Mouse (Mus musculus) limb, embryonic 15.5 days (tissue): Measurements from ENCODE around the gene Drg1. TPM values are rescaled to one million over a fixed set of nuclear protein-coding genes. Genes with fewer than 3 reads are reported as not detected.

Experiments used
- ATAC-seq: fragments of 200-750 bp; cut with Nextera tagmentation; 2 replicates; pipeline ENCODE4 v1.8.0; 2017; ENCODE audit warnings: low read depth, moderate TSS enrichment; ENCODE audit not compliant: insufficient number of reproducible peaks, low FRiP score, low TSS enrichment
- H3K27ac ChIP-seq: fragments of 300-500 bp; sonication (generic); 2 replicates; pipeline ENCODE4 v1.5.1; 2015; ENCODE audit warnings: moderate library complexity, mild to moderate bottlenecking, inconsistent platforms
- H3K27me3 ChIP-seq: fragments of 300-500 bp; sonication (generic); 2 replicates; pipeline ENCODE4 v1.6.1; 2015; ENCODE audit warnings: inconsistent platforms
- H3K36me3 ChIP-seq: fragments of 300-500 bp; sonication (generic); 2 replicates; pipeline ENCODE4 v1.6.1; 2015; ENCODE audit warnings: inconsistent platforms
- H3K4me1 ChIP-seq: fragments of 300-500 bp; sonication (generic); 2 replicates; pipeline ENCODE4 v1.6.1; 2015; ENCODE audit warnings: inconsistent platforms
- H3K4me2 ChIP-seq: fragments of 300-500 bp; sonication (generic); 2 replicates; pipeline ENCODE4 v1.6.1; 2015; ENCODE audit warnings: mild to moderate bottlenecking, inconsistent platforms
- H3K4me3 ChIP-seq: fragments of 300-500 bp; sonication (generic); 2 replicates; pipeline ENCODE4 v1.5.1; 2015; ENCODE audit warnings: mild to moderate bottlenecking, inconsistent platforms
- H3K9ac ChIP-seq: fragments of 300-500 bp; sonication (generic); 2 replicates; pipeline ENCODE4 v1.6.1; 2015; ENCODE audit warnings: inconsistent platforms
- H3K9me3 ChIP-seq: fragments of 300-500 bp; sonication (generic); 2 replicates; pipeline ENCODE4 v1.6.1; 2016; ENCODE audit warnings: inconsistent platforms
- WGBS: fragments of 180-500 bp; shearing (Covaris S2); methylation state at CpG from one replicate; pipeline ENCODE4 v1.1.7; 2015; 5-methylcytosine and 5-hydroxymethylcytosine counted together
- polyA plus RNA-seq: library from polyadenylated mRNA; unstranded; fragments of >200 nt; fragmentation: Nextera tagmentation; extraction: Ambion mirVana; gene quantifications from 2 replicates; pipeline ENCODE4 v1.2.1, GENCODE M21; 2015

Drg1 gene
- polyA plus RNA-seq, 1 experiment from 2014 or later, result 191 TPM

GRCm38 (mm10) chr11:3297871-3298812, 31.9 kb upstream of the Drg1 start:
- Histone ChIP-seq H3K9me3 (no peaks in the 10 kb centered on the region), H3K27ac (no peak overlapping the region), H3K4me3 (no peak overlapping the region), H3K4me2 (no peak overlapping the region), H3K27me3 (no peaks in the 10 kb centered on the region), H3K9ac (no peak overlapping the region), H3K36me3 (peaks cover 96% of the 10 kb centered on the region), H3K4me1 (peaks cover 41% of the 10 kb centered on the region)
- no peak for ATAC-seq
- WGBS, result 84% methylated on average over 10 of the region's 10 CpGs

DNA sequence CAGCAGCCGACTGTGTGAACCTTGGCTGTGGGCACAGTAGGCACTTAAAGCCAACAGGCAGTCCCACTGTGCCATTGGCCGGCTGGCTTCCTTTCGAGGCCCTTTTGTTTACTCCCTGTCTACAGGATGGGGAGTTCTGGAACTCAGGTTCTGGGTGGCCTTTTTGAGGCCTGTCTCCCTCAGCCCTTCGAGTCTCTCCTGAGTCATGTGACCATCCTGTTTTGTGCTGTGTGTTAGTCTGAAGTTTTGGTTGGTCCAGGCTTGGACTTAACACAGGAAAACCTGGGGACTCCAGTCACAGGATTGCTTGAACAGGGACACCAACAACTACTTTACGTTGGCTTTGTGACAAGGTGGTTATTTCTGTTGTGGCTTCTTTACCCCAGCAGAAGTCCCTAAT, 29.8 kb upstream of the Drg1 start:
- no peak for ATAC-seq
- H3K9me3 ChIP-seq, result no peaks in the 10 kb centered on the region
- no peaks in the 10 kb centered on the region for H3K27me3 ChIP-seq
- WGBS, result 67% methylated on average over 5 of the region's 5 CpGs
- peaks cover 48% of the 10 kb centered on the region for H3K4me1 ChIP-seq
- peaks cover 76% of the 10 kb centered on the region for H3K36me3 ChIP-seq
- no peak overlapping the region for H3K4me2 ChIP-seq
- no peak overlapping the region for H3K9ac ChIP-seq
- H3K27ac ChIP-seq, result no peak overlapping the region
- no peak overlapping the region for H3K4me3 ChIP-seq

GRCm38 (mm10) chr11:3294641-3295040, 28.4 kb upstream of the Drg1 start:
- Histone ChIP-seq H3K27me3 (no peaks in the 10 kb centered on the region), H3K9me3 (no peaks in the 10 kb centered on the region), H3K27ac (no peak overlapping the region), H3K4me2 (no peak overlapping the region), H3K36me3 (peaks cover 63% of the 10 kb centered on the region), H3K9ac (no peak overlapping the region), H3K4me3 (no peak overlapping the region), H3K4me1 (peaks cover 52% of the 10 kb centered on the region)
- 92% methylated on average over 2 of the region's 2 CpGs for WGBS
- no peak for ATAC-seq

- Histone ChIP-seq H3K27me3 (no peaks in the 10 kb centered on the region), H3K9ac (peak overlapping the region; percentile 10; the same call in 1 of the 2 replicates), H3K4me1 (peaks cover 56% of the 10 kb centered on the region), H3K27ac (peak overlapping the region; percentile 100; the same call in 1 of the 2 replicates), H3K4me3 (peak overlapping the region; percentile 75), H3K9me3 (no peaks in the 10 kb centered on the region), H3K36me3 (peaks cover 51% of the 10 kb centered on the region), H3K4me2 (peak overlapping the region; percentile 95)
- no peak for ATAC-seq
- 42% methylated on average over 4 of the region's 4 CpGs for whole genome bisulfite sequencing
Measured at GRCm38 (mm10) chr11:3293361-3293760, 27.1 kb upstream of the Drg1 start.

GRCm38 (mm10) chr11:3292711-3293249, 26.6 kb upstream of the Drg1 start:
- Histone ChIP-seq H3K9ac (peak overlapping the region; percentile 91), H3K4me3 (peak overlapping the region; percentile 75), H3K36me3 (peaks cover 45% of the 10 kb centered on the region), H3K27ac (peak overlapping the region; percentile 100), H3K4me1 (peaks cover 59% of the 10 kb centered on the region), H3K4me2 (peak overlapping the region; percentile 95), H3K27me3 (no peaks in the 10 kb centered on the region), H3K9me3 (no peaks in the 10 kb centered on the region)
- 0% methylated on average over 8 of the region's 8 CpGs for WGBS
- ATAC-seq, result no peak

- H3K4me3 ChIP-seq, result peak overlapping the region; percentile 75
- H3K27me3 ChIP-seq, result no peaks in the 10 kb centered on the region
- H3K9ac ChIP-seq, result peak overlapping the region; percentile 91
- no peak for ATAC-seq
- H3K4me2 ChIP-seq, result peak overlapping the region; percentile 95
- WGBS, result under 1% methylated on average over 8 of the region's 8 CpGs
- no peaks in the 10 kb centered on the region for H3K9me3 ChIP-seq
- H3K36me3 ChIP-seq, result peaks cover 37% of the 10 kb centered on the region
- peaks cover 59% of the 10 kb centered on the region for H3K4me1 ChIP-seq
- H3K27ac ChIP-seq, result peak overlapping the region; percentile 100
Measured at GRCm38 (mm10) chr11:3292062-3292421, 25.8 kb upstream of the Drg1 start.

GRCm38 (mm10) chr11:3291311-3292061, 25.3 kb upstream of the Drg1 start:
- H3K27ac ChIP-seq, result peak overlapping the region; percentile 100
- peak overlapping the region; percentile 95 for H3K4me2 ChIP-seq
- peak overlapping the region; percentile 91 for H3K9ac ChIP-seq
- H3K36me3 ChIP-seq, result peaks cover 32% of the 10 kb centered on the region
- H3K9me3 ChIP-seq, result no peaks in the 10 kb centered on the region
- ATAC-seq, result no peak
- H3K4me1 ChIP-seq, result peaks cover 54% of the 10 kb centered on the region
- peak overlapping the region; percentile 75 for H3K4me3 ChIP-seq
- no peaks in the 10 kb centered on the region for H3K27me3 ChIP-seq
- under 1% methylated on average over 26 of the region's 26 CpGs for WGBS

- Histone ChIP-seq H3K27me3 (no peaks in the 10 kb centered on the region), H3K9ac (peak overlapping the region; percentile 91), H3K9me3 (no peaks in the 10 kb centered on the region), H3K4me1 (peaks cover 51% of the 10 kb centered on the region), H3K4me3 (peak overlapping the region; percentile 75), H3K36me3 (peaks cover 25% of the 10 kb centered on the region), H3K27ac (peak overlapping the region; percentile 100), H3K4me2 (peak overlapping the region; percentile 95)
- ATAC-seq, result no peak
- WGBS, result under 1% methylated on average over 50 of the region's 50 CpGs
Measured at GRCm38 (mm10) chr11:3290640-3291310, 24.6 kb upstream of the Drg1 start.

GRCm38 (mm10) chr11:3289803-3290639, 23.8 kb upstream of the Drg1 start:
- H3K9me3 ChIP-seq, result no peaks in the 10 kb centered on the region
- under 1% methylated on average over 83 of the region's 92 CpGs for WGBS
- H3K4me1 ChIP-seq, result peaks cover 46% of the 10 kb centered on the region
- H3K4me3 ChIP-seq, result peak overlapping the region; percentile 75
- peaks cover 18% of the 10 kb centered on the region for H3K36me3 ChIP-seq
- H3K4me2 ChIP-seq, result peak overlapping the region; percentile 95
- peak; percentile 74 for ATAC-seq
- H3K27me3 ChIP-seq, result no peaks in the 10 kb centered on the region
- peak overlapping the region; percentile 100 for H3K27ac ChIP-seq
- peak overlapping the region; percentile 91 for H3K9ac ChIP-seq

DNA sequence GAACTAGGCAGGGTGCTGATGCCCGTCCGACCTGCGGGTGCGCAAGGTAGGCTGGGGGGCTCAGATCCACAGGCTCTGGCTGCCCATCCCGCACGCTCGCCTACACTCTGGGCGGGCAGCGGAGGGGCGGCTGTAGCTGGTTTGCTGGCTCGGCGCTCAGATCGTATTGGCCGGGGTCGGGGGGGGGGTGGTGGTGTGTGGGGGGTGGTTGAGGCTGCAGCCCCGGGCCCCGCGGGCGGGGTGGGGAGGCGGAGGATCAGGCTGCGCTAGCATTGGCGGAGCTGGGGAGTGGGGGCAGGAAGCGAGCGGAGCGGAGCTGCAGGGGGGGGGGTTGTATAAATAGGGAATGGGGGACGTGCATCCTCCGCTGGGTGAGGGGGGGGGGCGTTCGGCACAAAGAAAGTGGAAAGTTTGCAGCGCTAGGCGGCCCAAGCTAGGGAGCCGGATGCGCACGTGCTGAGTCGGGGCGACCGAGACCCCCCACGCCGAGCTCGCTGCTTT, 23.1 kb upstream of the Drg1 start:
- H3K36me3 ChIP-seq, result peaks cover 13% of the 10 kb centered on the region
- peak overlapping the region; percentile 75 for H3K4me3 ChIP-seq
- WGBS, result 1% methylated on average over 24 of the region's 40 CpGs
- peak overlapping the region; percentile 100 for H3K27ac ChIP-seq
- H3K9me3 ChIP-seq, result no peaks in the 10 kb centered on the region
- peak overlapping the region; percentile 91 for H3K9ac ChIP-seq
- peak overlapping the region; percentile 95 for H3K4me2 ChIP-seq
- peak; percentile 87 for ATAC-seq
- peaks cover 41% of the 10 kb centered on the region for H3K4me1 ChIP-seq
- H3K27me3 ChIP-seq, result no peaks in the 10 kb centered on the region
